Comparison of ENCODE assay signal across 9 mouse cellular contexts in the genomic region with DNA sequence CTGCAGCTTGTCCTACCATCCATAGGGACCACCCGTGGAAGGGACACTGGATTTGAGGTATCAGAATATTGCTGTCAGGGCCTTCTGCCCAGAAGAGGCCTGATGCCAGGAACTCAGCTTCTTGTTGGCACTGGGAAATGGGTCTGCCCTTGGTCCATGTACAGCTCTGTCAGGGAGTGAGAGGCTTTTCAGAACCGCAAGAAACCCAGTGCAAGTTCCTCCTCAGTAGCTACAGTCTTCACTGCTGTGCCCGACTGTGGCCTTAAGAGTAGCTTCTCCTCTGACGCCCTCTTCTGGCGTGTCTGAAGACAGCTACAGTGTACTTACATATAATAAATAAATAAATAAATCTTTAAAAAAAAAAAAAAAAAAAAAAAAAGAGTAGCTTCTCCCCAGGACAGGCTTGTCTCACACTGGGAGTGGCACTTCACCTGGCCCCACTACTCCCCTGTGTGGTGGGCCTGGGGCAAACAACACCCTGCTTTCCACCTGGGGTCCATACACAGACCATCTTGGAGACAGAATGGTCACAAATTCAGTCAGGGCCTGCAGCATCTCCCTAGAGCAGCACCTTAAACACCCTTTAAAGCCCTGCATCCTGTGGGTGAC. TPM values are rescaled to one million over a fixed set of nuclear protein-coding genes. Genes with fewer than 3 reads are reported as not detected.
DNase-seq lines count a peak whose midpoint lies in the region; ATAC-seq and TF ChIP-seq lines count a peak whose summit lies in the region.
"Had no signal": no experiment of that assay in that cellular context is flagged by ENCODE, and none has a peak within 500 bp of the region (broad histone marks: within the 10 kb centered on the region; RNA-seq: fewer than 3 reads in every experiment).

No protein-coding gene starts in this region.

- H3K9ac ChIP-seq in limb, embryonic 11.5 days (ENCODE audit: low read length) = no peak overlapping the region
- no peak overlapping the region for H3K9ac ChIP-seq in liver, adult 2 months (ENCODE audit: low read depth, low read length)

- H3K27ac ChIP-seq in limb, embryonic 11.5 days (replicated peaks; ENCODE audit: low read depth, low read length) = no peak overlapping the region
- H3K27ac ChIP-seq in limb, embryonic 10.5 days = no peak overlapping the region
- H3K27ac ChIP-seq in forebrain, embryonic 10.5 days = peak overlapping the region; percentile 78
- no peak overlapping the region for H3K27ac ChIP-seq in liver, adult 2 months (replicated peaks; ENCODE audit: insufficient read depth, low read depth, low read length)

- ATAC-seq in limb, embryonic 11.5 days (ENCODE audit: insufficient number of reproducible peaks, low FRiP score, low TSS enrichment, low read depth) = no peak
- ATAC-seq in erythroid progenitor cell, adult 5-6 weeks (replicated peaks; ENCODE audit: low FRiP score, poor library complexity, severe bottlenecking) = no peak

- TF ChIP-seq CTCF in liver, adult 2 months (IDR thresholded peaks at IDR 0.05; ENCODE audit: low read depth, low read length) = peak; percentile 35; the same call in 1 of the 2 replicates

- TF ChIP-seq POLR2A in liver, adult 2 months (IDR thresholded peaks at IDR 0.05; ENCODE audit: extremely low read depth, insufficient read depth, low read length) = no peak

- H3K4me1 ChIP-seq in limb, embryonic 11.5 days (ENCODE audit: control insufficient read depth, insufficient read depth, low read length) = peaks cover 2% of the 10 kb centered on the region
- H3K4me1 ChIP-seq in limb, embryonic 10.5 days = peaks cover 16% of the 10 kb centered on the region
- peaks cover 26% of the 10 kb centered on the region for H3K4me1 ChIP-seq in forebrain, embryonic 10.5 days
- no peaks in the 10 kb centered on the region for H3K4me1 ChIP-seq in liver, adult 2 months (ENCODE audit: control insufficient read depth, insufficient read depth, low read length)

- peaks cover 28% of the 10 kb centered on the region for H3K36me3 ChIP-seq in limb, embryonic 11.5 days (ENCODE audit: control insufficient read depth, insufficient read depth, low read length)
- peaks cover 50% of the 10 kb centered on the region for H3K36me3 ChIP-seq in limb, embryonic 10.5 days
- peaks cover 49% of the 10 kb centered on the region for H3K36me3 ChIP-seq in forebrain, embryonic 10.5 days (replicated peaks)
- H3K36me3 ChIP-seq in liver, adult 2 months (ENCODE audit: control insufficient read depth, insufficient read depth, low read length) = no peaks in the 10 kb centered on the region

- no peak overlapping the region for H3K4me2 ChIP-seq in limb, embryonic 11.5 days (ENCODE audit: low read depth, severe bottlenecking)

- H3K27me3 ChIP-seq in limb, embryonic 11.5 days (ENCODE audit: control insufficient read depth, insufficient read depth, low read length) = no peaks in the 10 kb centered on the region
- no peaks in the 10 kb centered on the region for H3K27me3 ChIP-seq in limb, embryonic 10.5 days (ENCODE audit: low read depth, poor library complexity, severe bottlenecking)
- no peaks in the 10 kb centered on the region for H3K27me3 ChIP-seq in forebrain, embryonic 10.5 days (ENCODE audit: poor library complexity, severe bottlenecking)
- no peaks in the 10 kb centered on the region for H3K27me3 ChIP-seq in liver, adult 2 months (ENCODE audit: control insufficient read depth, insufficient read depth, low read length)

- 44% methylated on average over 5 of the region's 5 CpGs for WGBS in limb, embryonic 11.5 days
- 39% methylated on average over 5 of the region's 5 CpGs for WGBS in limb, embryonic 10.5 days
- 46% methylated on average over 5 of the region's 5 CpGs for WGBS in forebrain, embryonic 10.5 days
- 60% methylated on average over 5 of the region's 5 CpGs for WGBS in liver, adult 2 months

- DNase-seq in limb, embryonic 11.5 days (ENCODE audit: low spot score) = peak; percentile 62
- DNase-seq in limb, embryonic 10.5 days (ENCODE audit: low spot score) = no peak
- peak; percentile 93 for DNase-seq in brain, adult 2 months (ENCODE audit: low read depth, low spot score)
- DNase-seq in forebrain, embryonic 10.5 days (ENCODE audit: extremely low spot score, low spot score) = peak; percentile 40
- DNase-seq in liver, adult 2 months (ENCODE audit: extremely low read depth, low read depth, low spot score) = peak; percentile 54
- peak; percentile 77 for DNase-seq in skeletal muscle tissue, adult 2 months (ENCODE audit: low read depth, low spot score)
- no peak for DNase-seq in urinary bladder, postnatal 14 days (ENCODE audit: low spot score)

- no peaks in the 10 kb centered on the region for H3K9me3 ChIP-seq in limb, embryonic 11.5 days (ENCODE audit: control insufficient read depth, low read length)
- H3K9me3 ChIP-seq in limb, embryonic 10.5 days (replicated peaks) = no peaks in the 10 kb centered on the region
- no peaks in the 10 kb centered on the region for H3K9me3 ChIP-seq in forebrain, embryonic 10.5 days
- H3K9me3 ChIP-seq: megakaryocyte, embryonic 14.5 days had no signal

- no peak overlapping the region for H3K4me3 ChIP-seq in limb, embryonic 11.5 days (ENCODE audit: low read depth, low read length)
- H3K4me3 ChIP-seq in limb, embryonic 10.5 days = no peak overlapping the region
- peak overlapping the region; percentile 18; the same call in 1 of the 2 replicates for H3K4me3 ChIP-seq in forebrain, embryonic 10.5 days
- no peak overlapping the region for H3K4me3 ChIP-seq in liver, adult 2 months (ENCODE audit: insufficient read depth, low read depth, low read length)

- H3K79me2 ChIP-seq in liver, adult 2 months (ENCODE audit: control insufficient read depth, insufficient read depth, low read length) = peaks cover 2% of the 10 kb centered on the region; the same call in 1 of the 2 replicates

RNA-seq across cellular contexts. Expression of gene Ndufs7, which starts 4.0 kb away (rescaled TPM):
- polyA plus RNA-seq in limb, embryonic 11.5 days (2014; fragmentation: Nextera tagmentation; extraction: Ambion mirVana) = 266 and 281 TPM in 2 replicates
- polyA plus RNA-seq in limb, embryonic 10.5 days (2016; fragmentation: Nextera tagmentation; extraction: Ambion mirVana) = 311 and 345 TPM in 2 replicates
- polyA plus RNA-seq in forebrain, embryonic 10.5 days (2016; fragmentation: Nextera tagmentation; extraction: Ambion mirVana) = 309 and 314 TPM in 2 replicates
- 165 and 186 TPM in 2 replicates for total RNA-seq in liver, adult 2 months (2014; rRNA removed)
- 551 and 560 TPM in 2 replicates for polyA plus RNA-seq in liver, adult 2 months (2012; rRNA removed)
- 87.6 and 109 TPM in 2 replicates for total RNA-seq in erythroid progenitor cell, adult 5-6 weeks (2015; ENCODE audit: low replicate concordance)
- 43.9 and 66.0 TPM in 2 replicates for total RNA-seq in erythroid progenitor cell, adult 5-6 weeks (2017; ENCODE audit: low replicate concordance)

RNA-seq across cellular contexts. Expression of gene Gamt, which starts 15.9 kb away (rescaled TPM):
- polyA plus RNA-seq in limb, embryonic 11.5 days (2014; fragmentation: Nextera tagmentation; extraction: Ambion mirVana) = 18.9 and 20.1 TPM in 2 replicates
- 14.4 and 18.4 TPM in 2 replicates for polyA plus RNA-seq in limb, embryonic 10.5 days (2016; fragmentation: Nextera tagmentation; extraction: Ambion mirVana)
- polyA plus RNA-seq in forebrain, embryonic 10.5 days (2016; fragmentation: Nextera tagmentation; extraction: Ambion mirVana) = 18.3 and 19.1 TPM in 2 replicates
- total RNA-seq in liver, adult 2 months (2014; rRNA removed) = 241 and 277 TPM in 2 replicates
- polyA plus RNA-seq in liver, adult 2 months (2012; rRNA removed) = 670 and 715 TPM in 2 replicates
- total RNA-seq in erythroid progenitor cell, adult 5-6 weeks (2015; ENCODE audit: low replicate concordance) = 1.4 TPM in 1 of 2 replicates, not detected in the other
- not detected in 2 replicates for total RNA-seq in erythroid progenitor cell, adult 5-6 weeks (2017; ENCODE audit: low replicate concordance)

RNA-seq across cellular contexts. Expression of gene Dazap1, which starts 16.4 kb away (rescaled TPM):
- polyA plus RNA-seq in limb, embryonic 11.5 days (2014; fragmentation: Nextera tagmentation; extraction: Ambion mirVana) = 51.7 and 55.6 TPM in 2 replicates
- polyA plus RNA-seq in limb, embryonic 10.5 days (2016; fragmentation: Nextera tagmentation; extraction: Ambion mirVana) = 61.2 and 66.2 TPM in 2 replicates
- polyA plus RNA-seq in forebrain, embryonic 10.5 days (2016; fragmentation: Nextera tagmentation; extraction: Ambion mirVana) = 48.2 and 52.3 TPM in 2 replicates
- 38.0 and 39.9 TPM in 2 replicates for total RNA-seq in liver, adult 2 months (2014; rRNA removed)
- polyA plus RNA-seq in liver, adult 2 months (2012; rRNA removed) = 39.9 and 43.5 TPM in 2 replicates
- 35.6 and 83.6 TPM in 2 replicates for total RNA-seq in erythroid progenitor cell, adult 5-6 weeks (2015; ENCODE audit: low replicate concordance)
- 72.0 and 102 TPM in 2 replicates for total RNA-seq in erythroid progenitor cell, adult 5-6 weeks (2017; ENCODE audit: low replicate concordance)

RNA-seq across cellular contexts. Expression of gene Mum1, which starts 18.7 kb away (rescaled TPM):
- polyA plus RNA-seq in limb, embryonic 11.5 days (2014; fragmentation: Nextera tagmentation; extraction: Ambion mirVana) = 84.6 and 87.1 TPM in 2 replicates
- polyA plus RNA-seq in limb, embryonic 10.5 days (2016; fragmentation: Nextera tagmentation; extraction: Ambion mirVana) = 122 and 128 TPM in 2 replicates
- 89.4 and 98.3 TPM in 2 replicates for polyA plus RNA-seq in forebrain, embryonic 10.5 days (2016; fragmentation: Nextera tagmentation; extraction: Ambion mirVana)
- 7.1 and 8.7 TPM in 2 replicates for total RNA-seq in liver, adult 2 months (2014; rRNA removed)
- 8.4 and 10.1 TPM in 2 replicates for polyA plus RNA-seq in liver, adult 2 months (2012; rRNA removed)
- 26.3 and 59.5 TPM in 2 replicates for total RNA-seq in erythroid progenitor cell, adult 5-6 weeks (2015; ENCODE audit: low replicate concordance)
- total RNA-seq in erythroid progenitor cell, adult 5-6 weeks (2017; ENCODE audit: low replicate concordance) = 65.3 and 74.2 TPM in 2 replicates

RNA-seq across cellular contexts. Expression of gene Rps15, which starts 47.4 kb away (rescaled TPM):
- 1,071 TPM in 2 replicates for polyA plus RNA-seq in limb, embryonic 11.5 days (2014; fragmentation: Nextera tagmentation; extraction: Ambion mirVana)
- polyA plus RNA-seq in limb, embryonic 10.5 days (2016; fragmentation: Nextera tagmentation; extraction: Ambion mirVana) = 1,092 and 1,255 TPM in 2 replicates
- polyA plus RNA-seq in forebrain, embryonic 10.5 days (2016; fragmentation: Nextera tagmentation; extraction: Ambion mirVana) = 1,138 and 1,144 TPM in 2 replicates
- 510 and 571 TPM in 2 replicates for total RNA-seq in liver, adult 2 months (2014; rRNA removed)
- 686 and 1,012 TPM in 2 replicates for polyA plus RNA-seq in liver, adult 2 months (2012; rRNA removed)
- 689 and 862 TPM in 2 replicates for total RNA-seq in erythroid progenitor cell, adult 5-6 weeks (2015; ENCODE audit: low replicate concordance)
- total RNA-seq in erythroid progenitor cell, adult 5-6 weeks (2017; ENCODE audit: low replicate concordance) = 557 and 668 TPM in 2 replicates

Comparison
In these comparisons a context has a peak if more than half of its experiments do, and no peak if none do; other contexts are left out.
1. DNase-seq: peak in limb, embryonic 11.5 days (single experiment), brain, adult 2 months (single experiment), forebrain, embryonic 10.5 days (single experiment), liver, adult 2 months (single experiment) and skeletal muscle tissue, adult 2 months (single experiment); none in limb, embryonic 10.5 days (single experiment) and urinary bladder, postnatal 14 days (single experiment).
2. RNA of gene Gamt, which starts 15.9 kb away (polyA plus RNA-seq): 670 to 715 TPM in liver, adult 2 months; 18.9 to 20.1 TPM in limb, embryonic 11.5 days, 14.4 to 18.4 TPM in limb, embryonic 10.5 days and 18.3 to 19.1 TPM in forebrain, embryonic 10.5 days; every median in the first group is over 10 times any median in the second.